Mouse (Mus musculus) heart, adult 2 months (tissue): ENCODE measurements around the gene Olfr1417. TPM values are rescaled to one million over a fixed set of nuclear protein-coding genes. Genes with fewer than 3 reads are reported as not detected.

Experiments
- DNase-seq, 2 experiments: peaks; one replicate each; pipeline ENCODE4 v3.0.0; 2021
- H3K27ac ChIP-seq: fragments of 200-600 bp; 2 replicates; pipeline ENCODE4 v1.8.1; 2022
- H3K27me3 ChIP-seq: fragments of 200-500 bp; 2 replicates; pipeline ENCODE4 v1.6.1; 2012; ENCODE audit warnings: mild to moderate bottlenecking, low read length, inconsistent platforms, mixed read lengths; ENCODE audit not compliant: control insufficient read depth, insufficient read depth
- H3K36me3 ChIP-seq: fragments of 200-500 bp; 2 replicates; pipeline ENCODE4 v1.6.1; 2012; ENCODE audit warnings: low read length, inconsistent platforms; ENCODE audit not compliant: control insufficient read depth, insufficient read depth
- H3K4me1 ChIP-seq: fragments of 200-500 bp; 2 replicates; pipeline ENCODE4 v1.6.1; 2011; ENCODE audit warnings: low read length; ENCODE audit not compliant: control insufficient read depth, insufficient read depth
- H3K4me3 ChIP-seq: fragments of 200-600 bp; 2 replicates; pipeline ENCODE4 v1.8.1; 2022
- H3K79me2 ChIP-seq: fragments of 200-500 bp; replicated peaks from 2 replicates; pipeline ENCODE4 v1.6.1; 2012; ENCODE audit warnings: mild to moderate bottlenecking, inconsistent platforms, low read length, moderate library complexity, mixed read lengths; ENCODE audit not compliant: control insufficient read depth, insufficient read depth
- H3K9ac ChIP-seq: fragments of 200-500 bp; 2 replicates; pipeline ENCODE4 v1.6.1; 2012; ENCODE audit warnings: low read depth, mild to moderate bottlenecking, control low read depth, inconsistent platforms, low read length, mixed read lengths
- CTCF ChIP-seq: fragments of 200-600 bp; IDR thresholded peaks from 2 replicates; pipeline ENCODE4 v1.8.1; 2022; ENCODE audit warnings: antibody characterized with exemption, mild to moderate bottlenecking, moderate library complexity
- EP300 ChIP-seq: fragments of 200-500 bp; IDR thresholded peaks from 2 replicates; pipeline ENCODE4 v1.6.1; 2011; ENCODE audit warnings: low read depth, low read length, control low read depth; ENCODE audit not compliant: insufficient read depth
- POLR2A ChIP-seq: fragments of 200-500 bp; IDR thresholded peaks from 2 replicates; pipeline ENCODE4 v1.6.1; 2011; ENCODE audit warnings: mild to moderate bottlenecking, low read depth, low read length, control low read depth; ENCODE audit not compliant: insufficient read depth
- WGBS: fragments of 180-500 bp; shearing (Covaris S2); methylation state at CpG from one replicate; pipeline ENCODE4 v1.1.7; 2018; 5-methylcytosine and 5-hydroxymethylcytosine counted together
- intact Hi-C: fragments of 180-260 bp; cut with DNase I; formaldehyde crosslinking; loops from one replicate; pipeline ENCODE4 v1.15.1; 2025
- polyA plus RNA-seq: library from polyadenylated mRNA; depleted of rRNA; stranded (reverse); fragments of >200 nt; gene quantifications from 2 replicates; pipeline ENCODE4 v1.2.3, GENCODE M21; 2012
- total RNA-seq, 2 experiments: library from RNA; stranded (reverse); gene quantifications; 2 replicates each; pipeline ENCODE4 v1.2.3; 2021

Olfr1417 gene
- total and polyA plus RNA-seq, 3 experiments, result not detected

- Histone ChIP-seq H3K27me3 (no peaks in the 10 kb centered on the region), H3K4me1 (peaks cover 3% of the 10 kb centered on the region), H3K36me3 (no peaks in the 10 kb centered on the region), H3K4me3 (peak overlapping the region; percentile 65), H3K79me2 (no peaks in the 10 kb centered on the region), H3K27ac (peak overlapping the region; percentile 89), H3K9ac (peak overlapping the region; percentile 46)
- peak; percentile 83 to 87 for DNase-seq
- under 1% methylated on average over 15 of the region's 15 CpGs for WGBS
- TF ChIP-seq CTCF (peak; percentile 79), EP300 (peak; percentile 60; the same call in 1 of the 2 replicates), POLR2A (no peak)
- intact Hi-C loops, result loop anchor here (1.0 to 10.0 kb wide), 3 partner anchors 15 to 185 kb away; no protein-coding TSS in a partner anchor
Measured at GRCm38 (mm10) chr19:11819800-11820199, 19.2 kb downstream of the Olfr1417 start.

GRCm38 (mm10) chr19:11819143-11819700 is 19.8 kb downstream of the Olfr1417 start, which contains the start of gene Stx3:
Stx3 (minus strand) TSS chr19:11819403.
- Histone ChIP-seq H3K27me3 (no peaks in the 10 kb centered on the region), H3K4me1 (peaks cover 3% of the 10 kb centered on the region), H3K36me3 (no peaks in the 10 kb centered on the region), H3K27ac (peak within 1 kb of the TSS; percentile 89), H3K9ac (peak within 1 kb of the TSS; percentile 94), H3K79me2 (no peaks in the 10 kb centered on the region), H3K4me3 (peak within 1 kb of the TSS; percentile 65)
- DNase-seq, result no peak
- under 1% methylated on average over 20 of the region's 20 CpGs for WGBS
- intact Hi-C loops, result loop anchor here (2.0 to 10.0 kb wide), 2 partner anchors 14 to 186 kb away; no protein-coding TSS in a partner anchor
- TF ChIP-seq POLR2A (no peak), EP300 (no peak), CTCF (no peak)

- peak; percentile 81 to 83 for DNase-seq
- Histone ChIP-seq H3K4me3 (peak overlapping the region; percentile 65), H3K27me3 (no peaks in the 10 kb centered on the region), H3K27ac (peak overlapping the region; percentile 89), H3K4me1 (peaks cover 3% of the 10 kb centered on the region), H3K79me2 (no peaks in the 10 kb centered on the region), H3K36me3 (no peaks in the 10 kb centered on the region), H3K9ac (peak overlapping the region; percentile 94)
- intact Hi-C loops, result loop anchor here (2.0 to 10.0 kb wide), 2 partner anchors 14 to 186 kb away; no protein-coding TSS in a partner anchor
- WGBS, result under 1% methylated on average over 83 of the region's 83 CpGs
- no peak for TF ChIP-seq CTCF
- TF ChIP-seq POLR2A, result no peak
- no peak for TF ChIP-seq EP300
Measured at GRCm38 (mm10) chr19:11818199-11819142, 20.5 kb downstream of the Olfr1417 start.

DNA sequence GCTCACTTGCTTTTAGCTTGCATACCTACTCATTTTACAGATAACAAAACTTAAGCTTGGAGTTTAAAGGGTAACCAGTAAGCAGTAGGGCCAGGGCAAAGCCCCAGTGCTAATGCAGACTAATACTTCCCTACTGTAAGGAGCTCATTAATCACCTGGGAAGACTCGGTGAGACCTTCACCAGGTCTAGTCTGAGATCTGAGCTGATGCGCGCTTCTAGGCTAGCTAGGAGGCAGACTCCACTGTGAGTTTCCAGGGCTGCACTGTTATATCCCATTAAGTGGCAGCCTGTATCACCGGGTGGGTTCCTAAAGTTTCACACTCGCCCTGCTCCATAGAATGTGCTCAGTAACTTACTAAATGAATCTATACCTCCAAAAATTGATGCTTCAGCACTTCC is 21.4 kb downstream of the Olfr1417 start:
- peak overlapping the region; percentile 89 for H3K27ac ChIP-seq
- DNase-seq, result no peak
- 42% methylated on average over 5 of the region's 5 CpGs for WGBS
- H3K36me3 ChIP-seq, result no peaks in the 10 kb centered on the region
- H3K9ac ChIP-seq, result no peak overlapping the region
- H3K79me2 ChIP-seq, result no peaks in the 10 kb centered on the region
- peak overlapping the region; percentile 65 for H3K4me3 ChIP-seq
- intact Hi-C loops, result loop anchor here (10.0 kb wide), 1 partner anchor 187 kb away; no protein-coding TSS in a partner anchor
- H3K4me1 ChIP-seq, result peaks cover 5% of the 10 kb centered on the region
- H3K27me3 ChIP-seq, result no peaks in the 10 kb centered on the region
- no peak for TF ChIP-seq POLR2A
- TF ChIP-seq EP300, result no peak
- no peak for TF ChIP-seq CTCF

DNA sequence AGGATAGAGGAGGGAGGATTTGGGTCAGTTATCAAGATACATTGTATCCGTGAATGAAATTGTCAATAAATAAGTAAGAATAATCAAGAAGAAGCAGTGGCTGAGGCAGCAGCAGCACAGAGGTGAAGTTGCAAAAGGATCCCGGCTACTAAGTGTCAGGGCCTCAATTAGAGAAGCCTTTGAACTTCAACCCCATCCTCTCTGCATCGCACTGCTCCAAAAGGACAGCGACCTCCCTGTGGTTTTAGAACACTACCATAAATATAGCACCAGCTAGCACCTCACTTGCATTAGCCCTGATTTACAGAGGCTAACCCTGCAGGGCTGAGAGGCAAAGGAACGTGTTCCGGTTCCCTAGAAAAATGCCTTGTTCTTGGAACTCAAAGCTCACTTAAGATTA is 22.3 kb downstream of the Olfr1417 start:
- Histone ChIP-seq H3K9ac (no peak overlapping the region), H3K27me3 (no peaks in the 10 kb centered on the region), H3K4me1 (peaks cover 7% of the 10 kb centered on the region), H3K79me2 (no peaks in the 10 kb centered on the region), H3K36me3 (peaks cover 3% of the 10 kb centered on the region; the same call in 1 of the 2 replicates), H3K4me3 (no peak overlapping the region), H3K27ac (no peak overlapping the region; the same call in 1 of the 2 replicates)
- no peak for DNase-seq
- TF ChIP-seq POLR2A, result no peak
- TF ChIP-seq CTCF, result no peak
- TF ChIP-seq EP300, result no peak
- 52% methylated on average over 6 of the region's 6 CpGs for WGBS
- intact Hi-C loops, result loop anchor here (10.0 kb wide), 1 partner anchor 188 kb away; no protein-coding TSS in a partner anchor
